Mouse (Mus musculus): ENCODE data around the gene Vmn1r103. TPM values are rescaled to one million over a fixed set of nuclear protein-coding genes. Genes with fewer than 3 reads are reported as not detected.
"Not testable (repeated sequence)": the region's sequence is repeated elsewhere in the genome, so short reads cannot be mapped to it uniquely, and the experiment has no call there.

Gene Vmn1r103
- not detected for polyA plus RNA-seq (2017; shearing (Covaris generic))

DNA sequence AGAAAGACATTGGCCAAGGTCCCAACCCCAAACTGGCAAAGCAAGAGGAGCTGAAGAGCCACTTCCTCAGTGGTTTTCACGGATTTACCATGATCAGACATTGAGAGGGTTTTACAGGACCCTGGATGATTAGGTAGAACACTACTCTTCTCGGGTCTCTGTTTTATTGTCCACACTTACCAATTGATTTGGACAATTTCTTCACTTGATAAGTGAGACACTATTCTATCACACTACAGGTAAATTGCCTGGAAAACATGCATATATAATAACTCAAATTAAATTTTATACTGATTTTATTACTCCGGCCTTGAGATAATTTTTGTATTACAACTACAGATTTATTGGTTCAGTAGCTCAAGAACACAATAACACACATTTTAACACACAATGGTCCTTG, at the start of gene Vmn1r103:
TSS of gene Vmn1r103 (minus strand) at position 101 of the 400 bp plus-strand sequence.
- ATAC-seq = not testable (repeated sequence)

DNA sequence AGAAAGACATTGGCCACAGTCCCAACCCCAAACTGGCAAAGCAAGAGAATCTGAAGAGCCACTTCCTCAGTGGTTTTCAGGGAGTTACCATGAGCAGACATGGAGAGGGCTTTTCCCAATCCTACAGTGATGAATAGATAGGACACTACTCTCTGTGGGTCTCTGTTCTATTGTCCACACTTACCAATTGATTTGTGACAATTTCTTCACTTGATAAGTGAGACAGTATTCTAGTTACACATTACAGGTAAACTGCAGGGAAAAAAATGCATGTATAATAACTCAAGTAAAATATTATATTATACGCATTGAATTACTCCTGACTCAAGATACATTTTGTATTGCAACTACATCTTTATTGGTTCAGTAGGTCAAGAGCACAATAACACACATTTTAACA, 35.3 kb upstream of the Vmn1r103 start, which contains the start of gene Gm5726:
TSS of gene Gm5726 (minus strand) at position 101 of the 400 bp plus-strand sequence.
- not testable (repeated sequence) for ATAC-seq

DNA sequence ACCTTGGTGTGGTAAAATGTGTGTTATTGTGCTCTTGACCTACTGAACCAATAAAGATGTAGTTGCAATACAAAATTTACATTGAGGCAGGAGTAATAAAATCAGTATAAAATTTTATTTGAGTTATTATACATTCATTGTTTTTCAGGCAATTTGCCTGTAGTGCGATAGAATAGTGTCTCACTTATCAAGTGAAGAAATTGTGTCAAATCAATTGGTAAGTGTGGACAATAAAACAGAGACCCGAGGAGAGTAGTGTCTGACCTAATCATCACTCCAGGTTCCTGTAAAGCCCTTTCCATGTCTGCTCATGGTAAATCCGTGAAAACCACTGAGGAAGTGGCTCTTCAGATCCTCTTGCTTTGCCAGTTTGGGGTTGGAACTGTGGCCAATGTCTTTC, 23.2 kb upstream of the Vmn1r103 start, which contains the start of gene Vmn1r104:
TSS of gene Vmn1r104 (plus strand) at position 301 of the 400 bp plus-strand sequence.
- not testable (repeated sequence) for ATAC-seq

DNA sequence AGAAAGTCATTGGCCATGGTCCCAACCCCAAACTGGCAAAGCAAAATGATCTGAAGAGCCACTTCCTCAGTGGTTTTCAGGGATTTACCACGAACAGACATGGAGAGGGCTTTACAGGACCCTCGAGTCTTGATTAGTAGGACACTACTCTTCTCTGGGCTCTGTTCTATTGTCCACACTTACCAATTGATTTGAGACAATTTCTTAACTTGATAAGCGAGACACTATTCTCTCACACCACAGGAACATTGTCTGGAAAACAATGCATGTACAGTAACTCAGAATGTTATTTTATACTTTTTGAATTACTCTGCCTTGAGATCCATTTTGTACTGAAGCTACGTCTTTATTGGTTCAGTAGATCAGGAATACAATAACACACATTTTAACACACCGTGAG, 35.5 kb downstream of the Vmn1r103 start, which contains the start of gene Gm10670:
TSS of gene Gm10670 (minus strand) at position 101 of the 400 bp plus-strand sequence.
- ATAC-seq = not testable (repeated sequence)

Other genes starting within 250 kb of the Vmn1r103 start
- gene Gm5890, start 247.7 kb downstream of the Vmn1r103 start, polyA plus RNA-seq (2017; shearing (Covaris generic)) = not detected
- not detected for gene Gm4133, start 176.5 kb downstream of the Vmn1r103 start, polyA plus RNA-seq (2017; shearing (Covaris generic))
- gene Gm5728, start 135.1 kb downstream of the Vmn1r103 start, polyA plus RNA-seq (2017; shearing (Covaris generic)) = not detected
- gene Vmn1r100, start 92.6 kb downstream of the Vmn1r103 start, polyA plus RNA-seq (2017; shearing (Covaris generic)) = not detected
- not detected for gene Vmn1r101, start 67.9 kb downstream of the Vmn1r103 start, polyA plus RNA-seq (2017; shearing (Covaris generic))
- not detected for gene Gm10670, start 35.6 kb downstream of the Vmn1r103 start, polyA plus RNA-seq (2017; shearing (Covaris generic))
- gene Vmn1r104, start 23.3 kb upstream of the Vmn1r103 start, polyA plus RNA-seq (2017; shearing (Covaris generic)) = not detected
- gene Gm5726, start 35.2 kb upstream of the Vmn1r103 start, polyA plus RNA-seq (2017; shearing (Covaris generic)) = not detected
- not detected for gene Gm4141, start 65.7 kb upstream of the Vmn1r103 start, polyA plus RNA-seq (2017; shearing (Covaris generic))
- under 1 TPM in 1 of 2 experiments, not detected in 1; 0.28 TPM for gene Gm4513, start 88.5 kb upstream of the Vmn1r103 start, polyA plus RNA-seq (2017; shearing (Covaris generic))
- gene Vmn1r107, start 158.4 kb upstream of the Vmn1r103 start, polyA plus RNA-seq (2017; shearing (Covaris generic)) = not detected
- not detected for gene Vmn1r111, start 192.7 kb upstream of the Vmn1r103 start, polyA plus RNA-seq (2017; shearing (Covaris generic))
- not detected for gene Gm10668, start 220.1 kb upstream of the Vmn1r103 start, polyA plus RNA-seq (2017; shearing (Covaris generic))